Mouse (Mus musculus) E14TG2a.4 (cell line): ENCODE data around the gene Cdk6.

ENCODE experiments used
- CTCF ChIP-seq: conservative IDR thresholded peaks from 2 replicates; pipeline ENCODE4 v1.5.1; 2014; ENCODE audit warnings: low read length
- POU5F1 ChIP-seq: IDR thresholded peaks from 2 replicates; pipeline ENCODE4 v1.6.1; 2014; ENCODE audit warnings: low read length, borderline replicate concordance

- no peak for TF ChIP-seq CTCF
- TF ChIP-seq POU5F1, result no peak
These were observed 131.2 kb downstream of the Cdk6 start for GRCm38 (mm10) chr5:3472311-3473156.
